Mouse (Mus musculus) kidney, adult 2 months (tissue): ENCODE results near the gene Smim20.

Source experiments
- CTCF ChIP-seq: fragments of 200-500 bp; conservative IDR thresholded peaks from 2 replicates; pipeline ENCODE4 v1.5.1; 2011; ENCODE audit warnings: low read depth, mild to moderate bottlenecking, control low read depth, low read length, moderate library complexity, mixed read lengths; ENCODE audit not compliant: insufficient read depth, insufficient read length
- POLR2A ChIP-seq: fragments of 200-500 bp; IDR thresholded peaks from one replicate; pipeline ENCODE4 v1.6.1; 2011; ENCODE audit warnings: low read depth, low read length, control low read depth

GRCm38 (mm10) chr5:53235551-53235950, 31.3 kb upstream of the Smim20 start:
- TF ChIP-seq CTCF: no peak
- no peak for TF ChIP-seq POLR2A
